Mouse (Mus musculus): ENCODE measurements around the gene Gm10638.

The Gm10638 gene

DNA sequence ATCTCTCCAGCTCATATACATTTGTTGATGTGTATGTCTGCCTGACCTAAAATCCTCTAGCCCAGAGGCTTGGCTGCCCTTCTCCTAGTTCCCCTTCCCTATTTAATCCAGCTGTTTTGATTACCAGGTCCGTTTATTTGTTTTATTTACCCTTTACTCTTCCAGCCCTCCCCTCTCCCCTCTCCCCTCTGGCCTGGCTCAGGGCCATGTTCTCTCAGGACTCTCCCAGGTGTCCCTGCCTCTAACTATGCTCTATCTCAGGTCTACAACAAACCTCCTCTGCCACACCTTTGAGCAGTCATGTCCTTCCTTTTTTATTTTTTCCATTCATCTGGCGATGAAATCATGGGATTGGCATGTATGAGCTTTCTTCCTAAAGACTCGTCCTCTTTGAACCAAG lies 15.2 kb upstream of the Gm10638 start:
- peaks cover 71% of the 10 kb centered on the region for H3K4me1 ChIP-seq (replicated peaks; ENCODE audit: low read depth, low read length)
- no peaks in the 10 kb centered on the region for H3K27me3 ChIP-seq (ENCODE audit: insufficient read depth, low read length)
- H3K36me3 ChIP-seq (ENCODE audit: insufficient read depth, low read length), result peaks cover 19% of the 10 kb centered on the region
- TF ChIP-seq NANOG (IDR thresholded peaks at IDR 0.05; ENCODE audit: borderline replicate concordance, low read length) (no peak), POU5F1 (IDR thresholded peaks at IDR 0.05; ENCODE audit: borderline replicate concordance, low read length) (no peak), CTCF (conservative IDR thresholded peaks at IDR 0.05; ENCODE audit: low read length) (no peak)
- H3K9me3 ChIP-seq (ENCODE audit: low read length), result no peaks in the 10 kb centered on the region
- no peak overlapping the region for H3K4me3 ChIP-seq (replicated peaks; ENCODE audit: low read length)

- Histone ChIP-seq H3K4me1 (replicated peaks; ENCODE audit: low read depth, low read length) (peaks cover 76% of the 10 kb centered on the region), H3K4me3 (replicated peaks; ENCODE audit: low read length) (no peak overlapping the region), H3K9me3 (ENCODE audit: low read length) (no peaks in the 10 kb centered on the region), H3K36me3 (ENCODE audit: insufficient read depth, low read length) (peaks cover 15% of the 10 kb centered on the region), H3K27me3 (ENCODE audit: insufficient read depth, low read length) (no peaks in the 10 kb centered on the region)
- TF ChIP-seq CTCF (conservative IDR thresholded peaks at IDR 0.05; ENCODE audit: low read length) (no peak), NANOG (IDR thresholded peaks at IDR 0.05; ENCODE audit: borderline replicate concordance, low read length) (no peak), POU5F1 (IDR thresholded peaks at IDR 0.05; ENCODE audit: borderline replicate concordance, low read length) (no peak)
These were observed 14.6 kb upstream of the Gm10638 start for GRCm38 (mm10) chr8:86730860-86731259.

GRCm38 (mm10) chr8:86734171-86734570 lies 11.3 kb upstream of the Gm10638 start:
- no peak overlapping the region for H3K4me3 ChIP-seq (replicated peaks; ENCODE audit: low read length)
- no peak for TF ChIP-seq CTCF (conservative IDR thresholded peaks at IDR 0.05; ENCODE audit: low read length)
- TF ChIP-seq POU5F1 (IDR thresholded peaks at IDR 0.05; ENCODE audit: borderline replicate concordance, low read length), result no peak
- no peaks in the 10 kb centered on the region for H3K36me3 ChIP-seq (ENCODE audit: insufficient read depth, low read length)
- no peaks in the 10 kb centered on the region for H3K27me3 ChIP-seq (ENCODE audit: insufficient read depth, low read length)
- peaks cover 68% of the 10 kb centered on the region for H3K4me1 ChIP-seq (replicated peaks; ENCODE audit: low read depth, low read length)
- no peaks in the 10 kb centered on the region for H3K9me3 ChIP-seq (ENCODE audit: low read length)

GRCm38 (mm10) chr8:86734954-86735353 lies 10.5 kb upstream of the Gm10638 start:
- Histone ChIP-seq H3K4me1 (replicated peaks; ENCODE audit: low read depth, low read length) (peaks cover 71% of the 10 kb centered on the region), H3K27me3 (ENCODE audit: insufficient read depth, low read length) (no peaks in the 10 kb centered on the region), H3K36me3 (ENCODE audit: insufficient read depth, low read length) (no peaks in the 10 kb centered on the region), H3K4me3 (replicated peaks; ENCODE audit: low read length) (no peak overlapping the region), H3K9me3 (ENCODE audit: low read length) (no peaks in the 10 kb centered on the region)
- TF ChIP-seq NANOG (IDR thresholded peaks at IDR 0.05; ENCODE audit: borderline replicate concordance, low read length) (no peak), CTCF (conservative IDR thresholded peaks at IDR 0.05; ENCODE audit: low read length) (no peak), POU5F1 (IDR thresholded peaks at IDR 0.05; ENCODE audit: borderline replicate concordance, low read length) (no peak)

- Histone ChIP-seq H3K9me3 (ENCODE audit: low read length) (no peaks in the 10 kb centered on the region), H3K27me3 (ENCODE audit: insufficient read depth, low read length) (no peaks in the 10 kb centered on the region), H3K4me1 (replicated peaks; ENCODE audit: low read depth, low read length) (peaks cover 69% of the 10 kb centered on the region), H3K36me3 (ENCODE audit: insufficient read depth, low read length) (no peaks in the 10 kb centered on the region), H3K4me3 (replicated peaks; ENCODE audit: low read length) (no peak overlapping the region; the same call in 1 of the 2 replicates)
- TF ChIP-seq NANOG (IDR thresholded peaks at IDR 0.05; ENCODE audit: borderline replicate concordance, low read length) (peak; percentile 60; the same call in 1 of the 2 replicates), CTCF (conservative IDR thresholded peaks at IDR 0.05; ENCODE audit: low read length) (no peak), POU5F1 (IDR thresholded peaks at IDR 0.05; ENCODE audit: borderline replicate concordance, low read length) (no peak)
These were observed 9.9 kb upstream of the Gm10638 start for GRCm38 (mm10) chr8:86735446-86736111.

GRCm38 (mm10) chr8:86740899-86741298 lies 4.6 kb upstream of the Gm10638 start:
- Histone ChIP-seq H3K36me3 (ENCODE audit: insufficient read depth, low read length) (no peaks in the 10 kb centered on the region), H3K4me3 (replicated peaks; ENCODE audit: low read length) (no peak overlapping the region), H3K9me3 (ENCODE audit: low read length) (no peaks in the 10 kb centered on the region), H3K27me3 (ENCODE audit: insufficient read depth, low read length) (no peaks in the 10 kb centered on the region), H3K4me1 (replicated peaks; ENCODE audit: low read depth, low read length) (peaks cover 75% of the 10 kb centered on the region)
- no peak for TF ChIP-seq CTCF (conservative IDR thresholded peaks at IDR 0.05; ENCODE audit: low read length)
- TF ChIP-seq POU5F1 (IDR thresholded peaks at IDR 0.05; ENCODE audit: borderline replicate concordance, low read length), result no peak
- no peak for TF ChIP-seq NANOG (IDR thresholded peaks at IDR 0.05; ENCODE audit: borderline replicate concordance, low read length)

DNA sequence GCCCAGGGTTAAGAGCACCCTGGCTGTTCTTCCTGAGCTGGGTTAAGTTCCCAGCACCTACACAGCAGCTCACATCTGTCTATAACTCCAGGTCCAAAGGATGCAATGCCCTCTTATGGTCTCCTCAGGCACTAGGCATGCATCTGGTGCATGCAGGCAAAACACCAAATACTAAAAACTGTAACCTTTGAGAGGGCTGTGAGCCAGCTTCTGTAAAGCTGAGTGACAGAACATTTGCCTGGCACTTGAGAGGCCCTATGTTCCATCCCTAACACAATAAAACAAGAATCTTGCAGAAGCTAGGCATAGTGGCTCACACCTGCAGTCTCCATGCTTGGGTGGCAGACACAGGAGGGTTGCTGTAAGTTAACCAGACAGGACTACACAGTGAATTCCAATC lies 3.9 kb upstream of the Gm10638 start:
- TF ChIP-seq NANOG (IDR thresholded peaks at IDR 0.05; ENCODE audit: borderline replicate concordance, low read length) (no peak), CTCF (conservative IDR thresholded peaks at IDR 0.05; ENCODE audit: low read length) (no peak), POU5F1 (IDR thresholded peaks at IDR 0.05; ENCODE audit: borderline replicate concordance, low read length) (no peak)
- H3K4me3 ChIP-seq (replicated peaks; ENCODE audit: low read length), result no peak overlapping the region
- peaks cover 73% of the 10 kb centered on the region for H3K4me1 ChIP-seq (replicated peaks; ENCODE audit: low read depth, low read length)
- no peaks in the 10 kb centered on the region for H3K36me3 ChIP-seq (ENCODE audit: insufficient read depth, low read length)
- no peaks in the 10 kb centered on the region for H3K27me3 ChIP-seq (ENCODE audit: insufficient read depth, low read length)
- no peaks in the 10 kb centered on the region for H3K9me3 ChIP-seq (ENCODE audit: low read length)

GRCm38 (mm10) chr8:86742605-86743345 lies 2.7 kb upstream of the Gm10638 start:
- Histone ChIP-seq H3K36me3 (ENCODE audit: insufficient read depth, low read length) (no peaks in the 10 kb centered on the region), H3K4me3 (replicated peaks; ENCODE audit: low read length) (no peak overlapping the region), H3K27me3 (ENCODE audit: insufficient read depth, low read length) (peaks cover 3% of the 10 kb centered on the region; the same call in 1 of the 2 replicates), H3K4me1 (replicated peaks; ENCODE audit: low read depth, low read length) (peaks cover 71% of the 10 kb centered on the region), H3K9me3 (ENCODE audit: low read length) (no peaks in the 10 kb centered on the region)
- TF ChIP-seq NANOG (IDR thresholded peaks at IDR 0.05; ENCODE audit: borderline replicate concordance, low read length) (no peak), POU5F1 (IDR thresholded peaks at IDR 0.05; ENCODE audit: borderline replicate concordance, low read length) (no peak), CTCF (conservative IDR thresholded peaks at IDR 0.05; ENCODE audit: low read length) (no peak)

Measured in E14TG2a.4 (cell line).